Mouse (Mus musculus): Measurements from ENCODE around the gene Rpusd1. TPM values are rescaled to one million over a fixed set of nuclear protein-coding genes. Genes with fewer than 3 reads are reported as not detected.

Gene Rpusd1
- total RNA-seq, 2 experiments from 2014 or later = 1.6 to 5.7 TPM

Other genes with a start within 250 kb of the Rpusd1 start
- not detected in 2 replicates for gene Sstr5, start 230.4 kb upstream of the Rpusd1 start, total RNA-seq (2015)
- gene Sstr5, start 230.4 kb upstream of the Rpusd1 start, total RNA-seq (2017) = not detected in 2 replicates
- gene Sox8, start 157.0 kb upstream of the Rpusd1 start, total RNA-seq (2015) = not detected in 2 replicates
- gene Sox8, start 157.0 kb upstream of the Rpusd1 start, total RNA-seq (2017) = not detected in 2 replicates
- 23.2 and 25.6 TPM in 2 replicates for gene Lmf1, start 148.6 kb upstream of the Rpusd1 start, total RNA-seq (2015)
- 11.7 and 14.1 TPM in 2 replicates for gene Lmf1, start 148.6 kb upstream of the Rpusd1 start, total RNA-seq (2017)
- not detected in 2 replicates for gene Gng13, start 10.5 kb upstream of the Rpusd1 start, total RNA-seq (2015)
- 0.34 TPM in 1 of 2 replicates, not detected in the other for gene Gng13, start 10.5 kb upstream of the Rpusd1 start, total RNA-seq (2017)
- gene Chtf18, start 251 bp upstream of the Rpusd1 start, total RNA-seq (2015) = 12.9 and 19.0 TPM in 2 replicates
- gene Chtf18, start 251 bp upstream of the Rpusd1 start, total RNA-seq (2017) = 27.0 and 30.2 TPM in 2 replicates
- not detected in 2 replicates for gene Mslnl, start 8.4 kb downstream of the Rpusd1 start, total RNA-seq (2015)
- not detected in 2 replicates for gene Mslnl, start 8.4 kb downstream of the Rpusd1 start, total RNA-seq (2017)
- 0.46 TPM in 1 of 2 replicates, not detected in the other for gene Msln, start 26.7 kb downstream of the Rpusd1 start, total RNA-seq (2015)
- gene Msln, start 26.7 kb downstream of the Rpusd1 start, total RNA-seq (2017) = not detected in 2 replicates
- 12.3 and 16.2 TPM in 2 replicates for gene Narfl, start 46.1 kb downstream of the Rpusd1 start, total RNA-seq (2015)
- 24.5 and 31.5 TPM in 2 replicates for gene Narfl, start 46.1 kb downstream of the Rpusd1 start, total RNA-seq (2017)
- gene Haghl, start 58.0 kb downstream of the Rpusd1 start, total RNA-seq (2015) = 10.9 and 13.4 TPM in 2 replicates
- gene Haghl, start 58.0 kb downstream of the Rpusd1 start, total RNA-seq (2017) = 15.2 and 18.8 TPM in 2 replicates
- gene Ccdc78, start 58.9 kb downstream of the Rpusd1 start, total RNA-seq (2015) = 0.05 TPM in 1 of 2 replicates, not detected in the other
- 0.20 and 0.21 TPM in 2 replicates for gene Ccdc78, start 58.9 kb downstream of the Rpusd1 start, total RNA-seq (2017)
- gene Fam173a, start 65.2 kb downstream of the Rpusd1 start, total RNA-seq (2015) = 113 and 126 TPM in 2 replicates
- gene Fam173a, start 65.2 kb downstream of the Rpusd1 start, total RNA-seq (2017) = 29.3 and 38.2 TPM in 2 replicates
- 1.8 TPM in 1 of 2 replicates, not detected in the other for gene AC134908.4, start 68.0 kb downstream of the Rpusd1 start, total RNA-seq (2015)
- not detected in 2 replicates for gene AC134908.4, start 68.0 kb downstream of the Rpusd1 start, total RNA-seq (2017)
- 4.5 and 9.7 TPM in 2 replicates for gene Metrn, start 69.5 kb downstream of the Rpusd1 start, total RNA-seq (2015)
- 26.8 and 29.5 TPM in 2 replicates for gene Metrn, start 69.5 kb downstream of the Rpusd1 start, total RNA-seq (2017)
- not detected in 2 replicates for gene Fbxl16, start 81.4 kb downstream of the Rpusd1 start, total RNA-seq (2015)
- gene Fbxl16, start 81.4 kb downstream of the Rpusd1 start, total RNA-seq (2017) = not detected in 2 replicates
- 10.0 and 10.1 TPM in 2 replicates for gene Wdr24, start 96.0 kb downstream of the Rpusd1 start, total RNA-seq (2015)
- gene Wdr24, start 96.0 kb downstream of the Rpusd1 start, total RNA-seq (2017) = 16.1 and 18.0 TPM in 2 replicates
- 12.0 and 15.6 TPM in 2 replicates for gene Jmjd8, start 101.2 kb downstream of the Rpusd1 start, total RNA-seq (2015)
- 19.5 and 22.8 TPM in 2 replicates for gene Jmjd8, start 101.2 kb downstream of the Rpusd1 start, total RNA-seq (2017)
- gene Stub1, start 105.7 kb downstream of the Rpusd1 start, total RNA-seq (2015) = 66.5 and 73.4 TPM in 2 replicates
- 99.5 and 106 TPM in 2 replicates for gene Stub1, start 105.7 kb downstream of the Rpusd1 start, total RNA-seq (2017)
- 1.0 and 1.1 TPM in 2 replicates for gene Rhbdl1, start 109.6 kb downstream of the Rpusd1 start, total RNA-seq (2015)
- gene Rhbdl1, start 109.6 kb downstream of the Rpusd1 start, total RNA-seq (2017) = 2.5 TPM in 1 of 2 replicates, not detected in the other
- gene Gm20683, start 114.1 kb downstream of the Rpusd1 start, total RNA-seq (2015) = 0.17 and 0.32 TPM in 2 replicates
- 0.54 and 0.78 TPM in 2 replicates for gene Gm20683, start 114.1 kb downstream of the Rpusd1 start, total RNA-seq (2017)
- gene Rhot2, start 117.2 kb downstream of the Rpusd1 start, total RNA-seq (2015) = 15.1 and 17.0 TPM in 2 replicates
- 18.0 and 19.7 TPM in 2 replicates for gene Rhot2, start 117.2 kb downstream of the Rpusd1 start, total RNA-seq (2017)
- gene Wdr90, start 133.8 kb downstream of the Rpusd1 start, total RNA-seq (2015) = 29.5 and 37.9 TPM in 2 replicates
- gene Wdr90, start 133.8 kb downstream of the Rpusd1 start, total RNA-seq (2017) = 17.4 and 17.6 TPM in 2 replicates
- 41.0 and 42.2 TPM in 2 replicates for gene Mcrip2, start 141.1 kb downstream of the Rpusd1 start, total RNA-seq (2015)
- 8.6 and 19.7 TPM in 2 replicates for gene Mcrip2, start 141.1 kb downstream of the Rpusd1 start, total RNA-seq (2017)
- gene Mettl26, start 147.4 kb downstream of the Rpusd1 start, total RNA-seq (2015) = 34.3 and 39.1 TPM in 2 replicates
- 15.4 and 22.3 TPM in 2 replicates for gene Mettl26, start 147.4 kb downstream of the Rpusd1 start, total RNA-seq (2017)
- gene Wfikkn1, start 153.2 kb downstream of the Rpusd1 start, total RNA-seq (2015) = 0.37 and 1.1 TPM in 2 replicates
- gene Wfikkn1, start 153.2 kb downstream of the Rpusd1 start, total RNA-seq (2017) = 0.12 and 0.54 TPM in 2 replicates
- gene Rab40c, start 192.1 kb downstream of the Rpusd1 start, total RNA-seq (2015) = 7.9 and 8.5 TPM in 2 replicates
- gene Rab40c, start 192.1 kb downstream of the Rpusd1 start, total RNA-seq (2017) = 10.4 and 12.0 TPM in 2 replicates
- 53.3 and 56.3 TPM in 2 replicates for gene Pigq, start 217.3 kb downstream of the Rpusd1 start, total RNA-seq (2015)
- 41.6 and 41.8 TPM in 2 replicates for gene Pigq, start 217.3 kb downstream of the Rpusd1 start, total RNA-seq (2017)
- not detected in 2 replicates for gene Nhlrc4, start 217.3 kb downstream of the Rpusd1 start, total RNA-seq (2015)
- gene Nhlrc4, start 217.3 kb downstream of the Rpusd1 start, total RNA-seq (2017) = not detected in 2 replicates
- gene A930017K11Rik, start 224.9 kb downstream of the Rpusd1 start, total RNA-seq (2015) = not detected in 2 replicates
- gene A930017K11Rik, start 224.9 kb downstream of the Rpusd1 start, total RNA-seq (2017) = not detected in 2 replicates